Mouse (Mus musculus) heart, adult 8-10 months (tissue): ENCODE data around the gene Ripply3. TPM values are rescaled to one million over a fixed set of nuclear protein-coding genes. Genes with fewer than 3 reads are reported as not detected.

Experiments
- DNase-seq: peaks from one replicate; pipeline ENCODE4 v3.0.0; 2022; ENCODE audit warnings: low spot score
- total RNA-seq, 4 experiments: library from RNA; stranded (reverse); gene quantifications; 2 replicates each; pipeline ENCODE4 v1.2.4; 2022

Gene Ripply3
- 1 to 10 TPM; 4.1 to 4.5 (median 4.3) TPM for total RNA-seq

- DNase-seq = peak; percentile 67
Measured at GRCm38 (mm10) chr16:94327781-94328711, at the start of gene Ripply3. Ripply3 (plus strand) TSS chr16:94328420.

GRCm38 (mm10) chr16:94283972-94284371, 44.2 kb upstream of the Ripply3 start:
- no peak for DNase-seq

GRCm38 (mm10) chr16:94287826-94288225, 40.4 kb upstream of the Ripply3 start:
- no peak for DNase-seq

- no peak for DNase-seq
Measured at GRCm38 (mm10) chr16:94289138-94290072, 38.8 kb upstream of the Ripply3 start.

- DNase-seq = peak; percentile 74
Measured at GRCm38 (mm10) chr16:94290073-94290999, 37.9 kb upstream of the Ripply3 start.

GRCm38 (mm10) chr16:94291141-94291540, 37.1 kb upstream of the Ripply3 start:
- DNase-seq = no peak

GRCm38 (mm10) chr16:94298081-94298480, 30.1 kb upstream of the Ripply3 start:
- DNase-seq = no peak

GRCm38 (mm10) chr16:94299210-94299609, 29.0 kb upstream of the Ripply3 start:
- no peak for DNase-seq

GRCm38 (mm10) chr16:94301194-94301593, 27.0 kb upstream of the Ripply3 start:
- DNase-seq = no peak

- no peak for DNase-seq
Measured at GRCm38 (mm10) chr16:94301696-94302095, 26.5 kb upstream of the Ripply3 start.

GRCm38 (mm10) chr16:94302274-94303202, 25.7 kb upstream of the Ripply3 start:
- no peak for DNase-seq

GRCm38 (mm10) chr16:94303203-94303535, 25.1 kb upstream of the Ripply3 start:
- no peak for DNase-seq

- no peak for DNase-seq
Measured at GRCm38 (mm10) chr16:94307526-94307925, 20.7 kb upstream of the Ripply3 start.

- DNase-seq = no peak
Measured at GRCm38 (mm10) chr16:94307942-94308341, 20.3 kb upstream of the Ripply3 start.

- peak; percentile 36 for DNase-seq
Measured at GRCm38 (mm10) chr16:94309025-94309424, 19.2 kb upstream of the Ripply3 start.

- no peak for DNase-seq
Measured at GRCm38 (mm10) chr16:94311416-94311815, 16.8 kb upstream of the Ripply3 start.

GRCm38 (mm10) chr16:94311931-94312330, 16.3 kb upstream of the Ripply3 start:
- no peak for DNase-seq

GRCm38 (mm10) chr16:94312663-94313228, 15.5 kb upstream of the Ripply3 start:
- peak; percentile 76 for DNase-seq

GRCm38 (mm10) chr16:94313229-94314030, 14.8 kb upstream of the Ripply3 start, which contains the start of gene Hlcs:
Hlcs (minus strand) TSS chr16:94313571.
- peak; percentile 97 for DNase-seq
